Comparison of ENCODE assay signal across 12 mouse cellular contexts in the genomic region with DNA sequence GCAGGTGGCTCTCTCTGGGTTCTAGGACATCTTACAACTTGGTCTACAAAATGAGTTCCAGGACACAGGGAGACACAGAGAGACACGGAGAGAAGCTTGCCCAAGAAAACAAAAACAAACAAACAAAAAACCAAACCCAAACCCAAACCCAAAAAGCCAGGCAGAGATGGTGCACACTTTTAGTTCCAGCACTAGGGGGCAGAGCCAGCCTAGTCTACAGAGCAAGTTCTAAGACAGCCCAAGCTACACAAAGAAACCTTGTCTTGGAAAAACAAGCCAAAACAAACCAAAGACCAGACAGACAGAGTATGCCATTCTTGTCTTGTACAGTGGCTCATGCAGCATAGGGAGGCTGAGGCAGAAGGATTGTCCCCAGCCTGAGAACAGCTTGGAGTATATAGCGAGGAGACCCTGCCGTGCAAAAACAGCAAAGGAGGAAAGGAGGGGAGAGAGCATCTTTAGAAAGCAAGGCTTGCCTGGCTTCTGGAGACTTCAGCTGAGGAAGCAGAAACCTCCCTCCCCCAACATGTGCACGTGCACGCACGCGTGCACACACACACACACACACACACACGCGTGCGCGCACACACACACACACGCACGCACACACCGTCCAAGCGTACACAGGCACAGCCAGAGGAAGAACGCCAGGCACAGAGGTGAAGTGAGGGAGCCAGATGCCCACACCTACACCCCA. TPM values are rescaled to one million over a fixed set of nuclear protein-coding genes. Genes with fewer than 3 reads are reported as not detected.
A peak's percentile ranks its signal among the peaks of the same experiment; 100 is the strongest.
DNase-seq lines count a peak whose midpoint lies in the region; ATAC-seq and TF ChIP-seq lines count a peak whose summit lies in the region.
"Had no signal": no experiment of that assay in that cellular context is flagged by ENCODE, and none has a peak within 500 bp of the region (broad histone marks: within the 10 kb centered on the region; RNA-seq: fewer than 3 reads in every experiment).

No protein-coding gene starts in this region.

- no peaks in the 10 kb centered on the region for H3K27me3 ChIP-seq in hindbrain, postnatal 0 days (ENCODE audit: insufficient read depth, low read length)
- no peaks in the 10 kb centered on the region for H3K27me3 ChIP-seq in hindbrain, embryonic 16.5 days (replicated peaks; ENCODE audit: control insufficient read depth, insufficient read depth, low read length)
- H3K27me3 ChIP-seq in spleen, adult 2 months (ENCODE audit: control insufficient read depth, insufficient read depth, low read length), result no peaks in the 10 kb centered on the region
- no peaks in the 10 kb centered on the region for H3K27me3 ChIP-seq in stomach, postnatal 0 days (ENCODE audit: control insufficient read depth, insufficient read depth, low read length)
- H3K27me3 ChIP-seq: neural tube, embryonic 12.5 days had no signal

- no peak overlapping the region for H3K4me2 ChIP-seq in hindbrain, postnatal 0 days (ENCODE audit: low read depth, low read length)
- no peak overlapping the region for H3K4me2 ChIP-seq in hindbrain, embryonic 16.5 days (ENCODE audit: low read length)
- no peak overlapping the region for H3K4me2 ChIP-seq in stomach, postnatal 0 days (replicated peaks; ENCODE audit: low read depth)
- H3K4me2 ChIP-seq: neural tube, embryonic 12.5 days had no signal

- H3K27ac ChIP-seq in hindbrain, postnatal 0 days, result peak overlapping the region; percentile 16; the same call in 1 of the 2 replicates
- no peak overlapping the region for H3K27ac ChIP-seq in hindbrain, embryonic 16.5 days (ENCODE audit: low read depth, low read length)
- H3K27ac ChIP-seq in spleen, adult 2 months (ENCODE audit: insufficient read depth, low read length), result no peak overlapping the region
- no peak overlapping the region for H3K27ac ChIP-seq in stomach, postnatal 0 days (replicated peaks)
- H3K27ac ChIP-seq: neural tube, embryonic 12.5 days had no signal

- H3K9me3 ChIP-seq in hindbrain, postnatal 0 days (ENCODE audit: low read length), result no peaks in the 10 kb centered on the region
- H3K9me3 ChIP-seq in hindbrain, embryonic 16.5 days (ENCODE audit: control insufficient read depth, low read length), result no peaks in the 10 kb centered on the region
- no peaks in the 10 kb centered on the region for H3K9me3 ChIP-seq in stomach, postnatal 0 days (ENCODE audit: control insufficient read depth, low read length)
- H3K9me3 ChIP-seq: neural tube, embryonic 12.5 days had no signal

- ATAC-seq in hindbrain, postnatal 0 days, result no peak
- no peak for ATAC-seq in hindbrain, embryonic 16.5 days
- no peak for ATAC-seq in stomach, postnatal 0 days (ENCODE audit: low FRiP score, low TSS enrichment)
- ATAC-seq: intestine, embryonic 16.5 days had no signal

- H3K4me1 ChIP-seq in hindbrain, postnatal 0 days (ENCODE audit: insufficient read depth, low read length), result peaks cover 6% of the 10 kb centered on the region; the same call in 1 of the 2 replicates
- peaks cover 19% of the 10 kb centered on the region for H3K4me1 ChIP-seq in hindbrain, embryonic 16.5 days (ENCODE audit: control insufficient read depth, insufficient read depth, low read depth, low read length)
- peaks cover 3% of the 10 kb centered on the region; the same call in 1 of the 2 replicates for H3K4me1 ChIP-seq in spleen, adult 2 months (ENCODE audit: control insufficient read depth, insufficient read depth, insufficient read length)
- 0 out of 2 replicates have a peak, but pooled peaks cover 3% of the 10 kb centered on the region for H3K4me1 ChIP-seq in stomach, postnatal 0 days (replicated peaks; ENCODE audit: control insufficient read depth, insufficient read depth)

- peaks cover 43% of the 10 kb centered on the region for H3K36me3 ChIP-seq in hindbrain, postnatal 0 days (ENCODE audit: insufficient read depth, low read length)
- peaks cover 33% of the 10 kb centered on the region for H3K36me3 ChIP-seq in hindbrain, embryonic 16.5 days (ENCODE audit: control insufficient read depth, insufficient read depth, low read length)
- H3K36me3 ChIP-seq in spleen, adult 2 months (ENCODE audit: control insufficient read depth, insufficient read depth, low read length), result no peaks in the 10 kb centered on the region
- peaks cover 3% of the 10 kb centered on the region; the same call in 1 of the 2 replicates for H3K36me3 ChIP-seq in stomach, postnatal 0 days (ENCODE audit: control insufficient read depth, insufficient read depth, low read length)

- peak; percentile 50 for DNase-seq in hindbrain, postnatal 0 days (ENCODE audit: low spot score)
- no peak for DNase-seq in spleen, adult 2 months (ENCODE audit: low read depth in 1 of 2, low spot score in 2 of 2)
- no peak for DNase-seq in spleen, postnatal 36 days (ENCODE audit: low spot score in 2 of 2)
- DNase-seq in R1 (ENCODE audit: low read depth, low spot score), result peak; percentile 73
- DNase-seq in stomach, postnatal 0 days (ENCODE audit: low spot score), result no peak
- no peak for DNase-seq in lung, postnatal 14 days
- DNase-seq: cerebellum, adult 11-12 months; heart, adult 18-20 months; lung, postnatal 10 days had no signal

- H3K9ac ChIP-seq in hindbrain, postnatal 0 days (replicated peaks; ENCODE audit: low read length), result no peak overlapping the region
- H3K9ac ChIP-seq in hindbrain, embryonic 16.5 days (ENCODE audit: low read depth, low read length), result no peak overlapping the region
- H3K9ac ChIP-seq in stomach, postnatal 0 days (ENCODE audit: low read length), result no peak overlapping the region
- H3K9ac ChIP-seq: neural tube, embryonic 12.5 days had no signal

- TF ChIP-seq CTCF in hindbrain, postnatal 0 days (IDR thresholded peaks at IDR 0.05; ENCODE audit: low read depth), result peak; percentile 60
- TF ChIP-seq CTCF in spleen, adult 2 months (IDR thresholded peaks at IDR 0.05; ENCODE audit: extremely low read depth, insufficient read depth, insufficient read length, insufficient replicate concordance), result peak; percentile 21; the same call in 1 of the 2 replicates
- TF ChIP-seq CTCF in stomach, postnatal 0 days (IDR thresholded peaks at IDR 0.05; ENCODE audit: low read depth), result peak; percentile 65

- no peak for TF ChIP-seq POLR2A in spleen, adult 2 months (IDR thresholded peaks at IDR 0.05; ENCODE audit: low read depth, low read length)

- no peak overlapping the region for H3K4me3 ChIP-seq in hindbrain, postnatal 0 days (ENCODE audit: low read length)
- no peak overlapping the region for H3K4me3 ChIP-seq in hindbrain, embryonic 16.5 days (ENCODE audit: low read length)
- H3K4me3 ChIP-seq in spleen, adult 2 months (ENCODE audit: extremely low read depth, insufficient read depth, insufficient read length), result no peak overlapping the region
- no peak overlapping the region for H3K4me3 ChIP-seq in stomach, postnatal 0 days (ENCODE audit: low read depth, low read length)
- H3K4me3 ChIP-seq: neural tube, embryonic 12.5 days had no signal

- TF ChIP-seq EP300 in stomach, postnatal 0 days (optimal IDR thresholded peaks at IDR 0.05), result no peak

- WGBS in hindbrain, postnatal 0 days, result 94% methylated on average over 16 of the region's 16 CpGs
- WGBS in hindbrain, embryonic 16.5 days, result 86% methylated on average over 8 of the region's 16 CpGs
- 88% methylated on average over 16 of the region's 16 CpGs for WGBS in spleen, adult 2 months
- WGBS in stomach, postnatal 0 days, result 86% methylated on average over 16 of the region's 16 CpGs

RNA-seq across cellular contexts. Expression of a gene that starts 2.3 kb away (rescaled TPM):
- 75.4 and 116 TPM in 2 replicates for total RNA-seq in hindbrain, postnatal 0 days (2014; rRNA removed)
- 129 and 131 TPM in 2 replicates for polyA plus RNA-seq in hindbrain, postnatal 0 days (2015; fragmentation: Nextera tagmentation; extraction: Ambion mirVana)
- 124 and 131 TPM in 2 replicates for polyA plus RNA-seq in hindbrain, embryonic 16.5 days (2015; fragmentation: Nextera tagmentation; extraction: Ambion mirVana)
- 86.3 and 144 TPM in 2 replicates for polyA plus RNA-seq in spleen, adult 2 months (2012; rRNA removed)
- 55.4 and 58.8 TPM in 2 replicates for polyA plus RNA-seq in stomach, postnatal 0 days (2015; fragmentation: Nextera tagmentation; extraction: Ambion mirVana)

RNA-seq across cellular contexts. Expression of a gene that starts 8.4 kb away (rescaled TPM):
- 13.2 and 16.5 TPM in 2 replicates for total RNA-seq in hindbrain, postnatal 0 days (2014; rRNA removed)
- 11.4 and 12.6 TPM in 2 replicates for polyA plus RNA-seq in hindbrain, postnatal 0 days (2015; fragmentation: Nextera tagmentation; extraction: Ambion mirVana)
- polyA plus RNA-seq in hindbrain, embryonic 16.5 days (2015; fragmentation: Nextera tagmentation; extraction: Ambion mirVana), result 14.6 and 14.8 TPM in 2 replicates
- polyA plus RNA-seq in spleen, adult 2 months (2012; rRNA removed), result 14.7 and 21.1 TPM in 2 replicates
- polyA plus RNA-seq in stomach, postnatal 0 days (2015; fragmentation: Nextera tagmentation; extraction: Ambion mirVana), result 13.5 and 14.2 TPM in 2 replicates

RNA-seq across cellular contexts. Expression of a gene that starts 14.7 kb away (rescaled TPM):
- total RNA-seq in hindbrain, postnatal 0 days (2014; rRNA removed), result 144 and 172 TPM in 2 replicates
- 106 and 118 TPM in 2 replicates for polyA plus RNA-seq in hindbrain, postnatal 0 days (2015; fragmentation: Nextera tagmentation; extraction: Ambion mirVana)
- 96.5 and 138 TPM in 2 replicates for polyA plus RNA-seq in hindbrain, embryonic 16.5 days (2015; fragmentation: Nextera tagmentation; extraction: Ambion mirVana)
- 10.0 and 13.2 TPM in 2 replicates for polyA plus RNA-seq in spleen, adult 2 months (2012; rRNA removed)
- polyA plus RNA-seq in stomach, postnatal 0 days (2015; fragmentation: Nextera tagmentation; extraction: Ambion mirVana), result 9.6 and 10.2 TPM in 2 replicates

RNA-seq across cellular contexts. Expression of a gene that starts 15.3 kb away (rescaled TPM):
- 1.8 TPM in 1 of 2 replicates, not detected in the other for total RNA-seq in hindbrain, postnatal 0 days (2014; rRNA removed)
- 0.79 TPM in 1 of 2 replicates, not detected in the other for polyA plus RNA-seq in hindbrain, postnatal 0 days (2015; fragmentation: Nextera tagmentation; extraction: Ambion mirVana)
- 0.21 and 0.54 TPM in 2 replicates for polyA plus RNA-seq in hindbrain, embryonic 16.5 days (2015; fragmentation: Nextera tagmentation; extraction: Ambion mirVana)
- polyA plus RNA-seq in spleen, adult 2 months (2012; rRNA removed), result 0.58 and 0.89 TPM in 2 replicates
- not detected in 2 replicates for polyA plus RNA-seq in stomach, postnatal 0 days (2015; fragmentation: Nextera tagmentation; extraction: Ambion mirVana)
- polyA plus RNA-seq: neural tube, embryonic 12.5 days had no signal

RNA-seq across cellular contexts. Expression of a gene that starts 17.5 kb away (rescaled TPM):
- total RNA-seq in hindbrain, postnatal 0 days (2014; rRNA removed), result 12.9 and 14.7 TPM in 2 replicates
- polyA plus RNA-seq in hindbrain, postnatal 0 days (2015; fragmentation: Nextera tagmentation; extraction: Ambion mirVana), result 17.8 and 19.3 TPM in 2 replicates
- 16.8 and 17.0 TPM in 2 replicates for polyA plus RNA-seq in hindbrain, embryonic 16.5 days (2015; fragmentation: Nextera tagmentation; extraction: Ambion mirVana)
- polyA plus RNA-seq in spleen, adult 2 months (2012; rRNA removed), result 13.4 and 25.8 TPM in 2 replicates
- polyA plus RNA-seq in stomach, postnatal 0 days (2015; fragmentation: Nextera tagmentation; extraction: Ambion mirVana), result 19.1 and 20.2 TPM in 2 replicates

Comparison
In these comparisons a context has a peak if more than half of its experiments do, and no peak if none do; other contexts are left out.
1. DNase-seq: peak in hindbrain, postnatal 0 days (single experiment) and R1 (single experiment); none in spleen, adult 2 months (0 of 2), spleen, postnatal 36 days (0 of 2), stomach, postnatal 0 days (single experiment) and lung, postnatal 14 days (single experiment).
2. Peak in every context shown above with its lines, with median percentiles within 50 percentile points of each other: CTCF ChIP-seq.